Mouse (Mus musculus) adrenal gland, adult (tissue): Measurements from ENCODE around the gene 2010111I01Rik.
A peak's percentile ranks its signal among the peaks of the same experiment; 100 is the strongest.
"Not testable (repeated sequence)": the region's sequence is repeated elsewhere in the genome, so short reads cannot be mapped to it uniquely, and the experiment has no call there.

Experiments used
- DNase-seq, 2 experiments: peaks; one replicate each; pipeline ENCODE4 v3.0.0; 2022 to 2023; ENCODE audit warnings: low spot score in 1 of 2; ENCODE audit not compliant: inconsistent age in 2 of 2

2010111I01Rik gene

GRCm38 (mm10) chr13:62952624-62953023 is 12.1 kb upstream of the 2010111I01Rik start:
- DNase-seq: no peak

- no peak for DNase-seq
These were observed 8.7 kb upstream of the 2010111I01Rik start for GRCm38 (mm10) chr13:62955997-62956396.

- DNase-seq: no peak
These were observed 7.9 kb upstream of the 2010111I01Rik start for GRCm38 (mm10) chr13:62956776-62957175.

- no peak for DNase-seq
These were observed 1.3 kb upstream of the 2010111I01Rik start for GRCm38 (mm10) chr13:62963358-62963757.

- no peak for DNase-seq
These were observed 3.5 kb downstream of the 2010111I01Rik start for GRCm38 (mm10) chr13:62968223-62968622.

GRCm38 (mm10) chr13:62970515-62971269 is 6.0 kb downstream of the 2010111I01Rik start:
- DNase-seq: no peak

GRCm38 (mm10) chr13:62972403-62972802 is 7.7 kb downstream of the 2010111I01Rik start:
- DNase-seq: no peak

GRCm38 (mm10) chr13:62973111-62973510 is 8.4 kb downstream of the 2010111I01Rik start:
- no peak for DNase-seq

GRCm38 (mm10) chr13:62978104-62978503 is 13.4 kb downstream of the 2010111I01Rik start:
- DNase-seq: peak; percentile 28 to 69

- no peak for DNase-seq
These were observed 14.1 kb downstream of the 2010111I01Rik start for GRCm38 (mm10) chr13:62978784-62979183.

GRCm38 (mm10) chr13:62979215-62979614 is 14.5 kb downstream of the 2010111I01Rik start:
- no peak for DNase-seq

- DNase-seq: no peak
These were observed 15.4 kb downstream of the 2010111I01Rik start for GRCm38 (mm10) chr13:62980131-62980530.

GRCm38 (mm10) chr13:62984485-62984884 is 19.8 kb downstream of the 2010111I01Rik start:
- no peak for DNase-seq

GRCm38 (mm10) chr13:62989891-62990490 is 25.3 kb downstream of the 2010111I01Rik start:
- DNase-seq: no peak

- DNase-seq: no peak
These were observed 29.1 kb downstream of the 2010111I01Rik start for GRCm38 (mm10) chr13:62993543-62994477.

- DNase-seq: no peak
These were observed 32.1 kb downstream of the 2010111I01Rik start for GRCm38 (mm10) chr13:62996767-62997166.

GRCm38 (mm10) chr13:63007491-63007890 is 42.8 kb downstream of the 2010111I01Rik start:
- not testable (repeated sequence) for DNase-seq

GRCm38 (mm10) chr13:63010345-63011090 is 45.8 kb downstream of the 2010111I01Rik start:
- DNase-seq: peak; percentile 20 to 71

- DNase-seq: no peak
These were observed 49.7 kb downstream of the 2010111I01Rik start for GRCm38 (mm10) chr13:63014353-63014752.

- no peak for DNase-seq
These were observed 50.7 kb downstream of the 2010111I01Rik start for GRCm38 (mm10) chr13:63015362-63015761.

- DNase-seq: no peak
These were observed 51.4 kb downstream of the 2010111I01Rik start for GRCm38 (mm10) chr13:63016056-63016455.
